In genomic region chr6:134924262-134924661, GRCm38 (mm10) we compare ENCODE assay signal across 13 mouse cellular contexts. TPM values are rescaled to one million over a fixed set of nuclear protein-coding genes. Genes with fewer than 3 reads are reported as not detected.
DNase-seq lines count a peak whose midpoint lies in the region; ATAC-seq lines count a peak whose summit lies in the region.
"Had no signal": no experiment of that assay in that cellular context is flagged by ENCODE, and none has a peak within 500 bp of the region (broad histone marks: within the 10 kb centered on the region; RNA-seq: fewer than 3 reads in every experiment).

No protein-coding gene starts in this region.

- H3K9ac ChIP-seq in forebrain, embryonic 12.5 days: no peak overlapping the region
- H3K9ac ChIP-seq in forebrain, embryonic 11.5 days (ENCODE audit: low read length): no peak overlapping the region
- H3K9ac ChIP-seq in liver, embryonic 15.5 days: no peak overlapping the region
- no peak overlapping the region for H3K9ac ChIP-seq in liver, embryonic 11.5 days (ENCODE audit: low read depth, low read length)
- H3K9ac ChIP-seq in midbrain, embryonic 14.5 days (replicated peaks; ENCODE audit: low read length): no peak overlapping the region

- no peak for DNase-seq in forebrain, embryonic 11.5 days (ENCODE audit: low spot score)
- DNase-seq in liver, embryonic 11.5 days (ENCODE audit: low spot score): no peak
- peak; percentile 52 for DNase-seq in NIH3T3 (ENCODE audit: low read depth)
- DNase-seq in midbrain, embryonic 14.5 days: no peak
- DNase-seq in adrenal gland, adult 18-20 months (ENCODE audit: low spot score in 2 of 2): no peak
- DNase-seq in cerebellum, adult 9-10 months: no peak
- DNase-seq: cerebellum, adult 11-12 months; heart, postnatal 10 days; kidney, postnatal 36 days; right cerebral cortex, postnatal 14 days had no signal

- 0 out of 2 replicates have a peak overlapping the region, but pooled peaks have one; percentile 10 for H3K4me3 ChIP-seq in forebrain, embryonic 12.5 days (replicated peaks)
- no peak overlapping the region for H3K4me3 ChIP-seq in forebrain, embryonic 11.5 days (ENCODE audit: low read depth, low read length)
- H3K4me3 ChIP-seq in liver, embryonic 15.5 days (replicated peaks): no peak overlapping the region; the same call in 1 of the 2 replicates
- no peak overlapping the region for H3K4me3 ChIP-seq in liver, embryonic 11.5 days (ENCODE audit: low read depth, low read length)
- H3K4me3 ChIP-seq in midbrain, embryonic 14.5 days (replicated peaks; ENCODE audit: low read depth, low read length): peak overlapping the region; percentile 17; the same call in 1 of the 2 replicates

- WGBS in forebrain, embryonic 12.5 days: 73% methylated on average over 3 of the region's 3 CpGs
- WGBS in forebrain, embryonic 11.5 days: 84% methylated on average over 3 of the region's 3 CpGs
- 58% methylated on average over 3 of the region's 3 CpGs for WGBS in liver, embryonic 15.5 days (ENCODE audit: insufficient replicate concordance)
- WGBS in liver, embryonic 11.5 days: 67% methylated on average over 3 of the region's 3 CpGs
- WGBS in midbrain, embryonic 14.5 days: 70% methylated on average over 3 of the region's 3 CpGs

- peak overlapping the region; percentile 38 for H3K4me2 ChIP-seq in forebrain, embryonic 12.5 days
- no peak overlapping the region for H3K4me2 ChIP-seq in forebrain, embryonic 11.5 days (ENCODE audit: low read depth, low read length, severe bottlenecking)
- H3K4me2 ChIP-seq in liver, embryonic 15.5 days: peak overlapping the region; percentile 37
- H3K4me2 ChIP-seq in liver, embryonic 11.5 days: no peak overlapping the region
- peak overlapping the region; percentile 95 for H3K4me2 ChIP-seq in midbrain, embryonic 14.5 days (ENCODE audit: low read length)

- no peak overlapping the region for H3K27ac ChIP-seq in forebrain, embryonic 12.5 days
- H3K27ac ChIP-seq in forebrain, embryonic 11.5 days (ENCODE audit: low read depth, low read length): no peak overlapping the region
- H3K27ac ChIP-seq in liver, embryonic 15.5 days (replicated peaks): no peak overlapping the region
- H3K27ac ChIP-seq in liver, embryonic 11.5 days (ENCODE audit: low read depth, low read length): no peak overlapping the region
- H3K27ac ChIP-seq in midbrain, embryonic 14.5 days (replicated peaks; ENCODE audit: low read depth, low read length): no peak overlapping the region

- H3K27me3 ChIP-seq in forebrain, embryonic 12.5 days: no peaks in the 10 kb centered on the region
- H3K27me3 ChIP-seq in forebrain, embryonic 11.5 days (ENCODE audit: control insufficient read depth, insufficient read depth, low read length): no peaks in the 10 kb centered on the region
- 0 out of 2 replicates have a peak, but pooled peaks cover 2% of the 10 kb centered on the region for H3K27me3 ChIP-seq in liver, embryonic 15.5 days
- no peaks in the 10 kb centered on the region for H3K27me3 ChIP-seq in liver, embryonic 11.5 days (replicated peaks; ENCODE audit: control insufficient read depth, insufficient read depth, low read length)
- no peaks in the 10 kb centered on the region for H3K27me3 ChIP-seq in midbrain, embryonic 14.5 days (ENCODE audit: control insufficient read depth, insufficient read depth, low read length)

- no peak for ATAC-seq in forebrain, embryonic 12.5 days (ENCODE audit: low FRiP score)
- ATAC-seq in forebrain, embryonic 11.5 days (replicated peaks; ENCODE audit: low FRiP score): no peak
- no peak for ATAC-seq in liver, embryonic 15.5 days (ENCODE audit: insufficient read depth)
- no peak for ATAC-seq in liver, embryonic 11.5 days (replicated peaks; ENCODE audit: low FRiP score)
- ATAC-seq in midbrain, embryonic 14.5 days (ENCODE audit: low FRiP score, low TSS enrichment): no peak
- ATAC-seq: intestine, embryonic 16.5 days had no signal

- peaks cover 4% of the 10 kb centered on the region for H3K36me3 ChIP-seq in forebrain, embryonic 12.5 days (replicated peaks)
- no peaks in the 10 kb centered on the region for H3K36me3 ChIP-seq in forebrain, embryonic 11.5 days (ENCODE audit: control insufficient read depth, insufficient read depth, low read length)
- peaks cover 17% of the 10 kb centered on the region for H3K36me3 ChIP-seq in liver, embryonic 15.5 days (replicated peaks)
- no peaks in the 10 kb centered on the region; the same call in 1 of the 2 replicates for H3K36me3 ChIP-seq in liver, embryonic 11.5 days (ENCODE audit: control insufficient read depth, insufficient read depth, low read length)
- 0 out of 2 replicates have a peak, but pooled peaks cover 5% of the 10 kb centered on the region for H3K36me3 ChIP-seq in midbrain, embryonic 14.5 days (ENCODE audit: control insufficient read depth, insufficient read depth, low read length)

- H3K9me3 ChIP-seq in forebrain, embryonic 12.5 days: no peaks in the 10 kb centered on the region
- H3K9me3 ChIP-seq in forebrain, embryonic 11.5 days (ENCODE audit: control insufficient read depth, low read length): no peaks in the 10 kb centered on the region
- no peaks in the 10 kb centered on the region for H3K9me3 ChIP-seq in liver, embryonic 15.5 days (replicated peaks)
- H3K9me3 ChIP-seq in liver, embryonic 11.5 days (ENCODE audit: control insufficient read depth, low read length): no peaks in the 10 kb centered on the region
- H3K9me3 ChIP-seq in midbrain, embryonic 14.5 days (ENCODE audit: control insufficient read depth, low read length): no peaks in the 10 kb centered on the region

- H3K4me1 ChIP-seq in forebrain, embryonic 12.5 days: peaks cover 52% of the 10 kb centered on the region
- peaks cover 10% of the 10 kb centered on the region for H3K4me1 ChIP-seq in forebrain, embryonic 11.5 days (replicated peaks; ENCODE audit: control insufficient read depth, insufficient read depth, low read length)
- peaks cover 42% of the 10 kb centered on the region for H3K4me1 ChIP-seq in liver, embryonic 15.5 days (replicated peaks)
- H3K4me1 ChIP-seq in liver, embryonic 11.5 days (replicated peaks; ENCODE audit: control insufficient read depth, insufficient read depth, low read length): peaks cover 24% of the 10 kb centered on the region
- peaks cover 27% of the 10 kb centered on the region for H3K4me1 ChIP-seq in midbrain, embryonic 14.5 days (ENCODE audit: control insufficient read depth, insufficient read depth, low read length)

RNA-seq across cellular contexts. Expression of gene Cdkn1b, which starts 4.1 kb away (rescaled TPM):
- 36.4 and 40.5 TPM in 2 replicates for polyA plus RNA-seq in forebrain, embryonic 12.5 days (2016; fragmentation: Nextera tagmentation; extraction: Ambion mirVana)
- polyA plus RNA-seq in forebrain, embryonic 11.5 days (2014; fragmentation: Nextera tagmentation; extraction: Ambion mirVana): 26.2 and 27.3 TPM in 2 replicates
- polyA plus RNA-seq in liver, embryonic 15.5 days (2015; fragmentation: Nextera tagmentation; extraction: Ambion mirVana): 13.3 and 14.1 TPM in 2 replicates
- polyA plus RNA-seq in liver, embryonic 11.5 days (2014; fragmentation: Nextera tagmentation; extraction: Ambion mirVana): 8.9 and 9.4 TPM in 2 replicates
- 29.9 TPM in 2 replicates for polyA plus RNA-seq in midbrain, embryonic 14.5 days (2014; fragmentation: Nextera tagmentation; extraction: Ambion mirVana)
- 10 to 100 TPM; 30.6 to 33.0 TPM for total RNA-seq in adrenal gland, adult 18-20 months (2021)

RNA-seq across cellular contexts. Expression of gene Gpr19, which starts 25.9 kb away (rescaled TPM):
- polyA plus RNA-seq in forebrain, embryonic 12.5 days (2016; fragmentation: Nextera tagmentation; extraction: Ambion mirVana): 38.5 and 45.6 TPM in 2 replicates
- polyA plus RNA-seq in forebrain, embryonic 11.5 days (2014; fragmentation: Nextera tagmentation; extraction: Ambion mirVana): 31.2 and 33.8 TPM in 2 replicates
- 5.6 and 5.7 TPM in 2 replicates for polyA plus RNA-seq in liver, embryonic 15.5 days (2015; fragmentation: Nextera tagmentation; extraction: Ambion mirVana)
- 6.1 and 9.1 TPM in 2 replicates for polyA plus RNA-seq in liver, embryonic 11.5 days (2014; fragmentation: Nextera tagmentation; extraction: Ambion mirVana)
- 43.0 and 46.7 TPM in 2 replicates for polyA plus RNA-seq in midbrain, embryonic 14.5 days (2014; fragmentation: Nextera tagmentation; extraction: Ambion mirVana)
- total RNA-seq in adrenal gland, adult 18-20 months (2021): 1 to 10 TPM; 5.3 to 6.5 TPM

RNA-seq across cellular contexts. Expression of gene Apold1, which starts 57.3 kb away (rescaled TPM):
- 3.7 and 3.9 TPM in 2 replicates for polyA plus RNA-seq in forebrain, embryonic 12.5 days (2016; fragmentation: Nextera tagmentation; extraction: Ambion mirVana)
- polyA plus RNA-seq in forebrain, embryonic 11.5 days (2014; fragmentation: Nextera tagmentation; extraction: Ambion mirVana): 3.0 and 3.1 TPM in 2 replicates
- 2.8 TPM in 2 replicates for polyA plus RNA-seq in liver, embryonic 15.5 days (2015; fragmentation: Nextera tagmentation; extraction: Ambion mirVana)
- polyA plus RNA-seq in liver, embryonic 11.5 days (2014; fragmentation: Nextera tagmentation; extraction: Ambion mirVana): 2.5 and 2.6 TPM in 2 replicates
- 3.9 and 4.3 TPM in 2 replicates for polyA plus RNA-seq in midbrain, embryonic 14.5 days (2014; fragmentation: Nextera tagmentation; extraction: Ambion mirVana)
- total RNA-seq in adrenal gland, adult 18-20 months (2021): 10 to 100 TPM in 1 of 2 experiments, 1 to 10 TPM in 1; 3.8 to 12.2 TPM

Comparison
In these comparisons a context has a peak if more than half of its experiments do, and no peak if none do; other contexts are left out.
1. H3K4me2 ChIP-seq: peak in forebrain, embryonic 12.5 days (single experiment), liver, embryonic 15.5 days (single experiment) and midbrain, embryonic 14.5 days (single experiment); none in forebrain, embryonic 11.5 days (single experiment) and liver, embryonic 11.5 days (single experiment).
2. H3K4me3 ChIP-seq: peak in forebrain, embryonic 12.5 days (single experiment) and midbrain, embryonic 14.5 days (single experiment); none in forebrain, embryonic 11.5 days (single experiment), liver, embryonic 15.5 days (single experiment) and liver, embryonic 11.5 days (single experiment).